Mouse (Mus musculus): Measurements from ENCODE around the gene Fgf23. TPM values are rescaled to one million over a fixed set of nuclear protein-coding genes. Genes with fewer than 3 reads are reported as not detected.

Fgf23 gene
- polyA plus RNA-seq (2016; fragmentation: Nextera tagmentation; extraction: Ambion mirVana): not detected in 2 replicates

GRCm38 (mm10) chr6:127072817-127073216 lies at the start of gene Fgf23:
TSS of gene Fgf23 (plus strand) at chr6:127072902.
- Histone ChIP-seq H3K27me3 (peaks cover 2% of the 10 kb centered on the region), H3K27ac (no peak within 1 kb of the TSS), H3K36me3 (no peaks in the 10 kb centered on the region), H3K4me3 (no peak within 1 kb of the TSS), H3K4me1 (peaks cover 5% of the 10 kb centered on the region; the same call in 1 of the 2 replicates), H3K9me3 (replicated peaks) (no peaks in the 10 kb centered on the region), H3K4me2 (replicated peaks) (no peak within 1 kb of the TSS), H3K9ac (no peak within 1 kb of the TSS)
- ATAC-seq (ENCODE audit: low FRiP score): no peak
- 16% methylated on average over 5 of the region's 5 CpGs for WGBS

- ATAC-seq (ENCODE audit: low FRiP score): no peak
- peaks cover 4% of the 10 kb centered on the region for H3K4me1 ChIP-seq
- no peaks in the 10 kb centered on the region for H3K36me3 ChIP-seq
- WGBS: 68% methylated on average over 7 of the region's 7 CpGs
- no peak overlapping the region for H3K4me2 ChIP-seq (replicated peaks)
- H3K27me3 ChIP-seq: peaks cover 7% of the 10 kb centered on the region; the same call in 1 of the 2 replicates
- no peaks in the 10 kb centered on the region for H3K9me3 ChIP-seq (replicated peaks)
- H3K4me3 ChIP-seq: no peak overlapping the region
- no peak overlapping the region for H3K9ac ChIP-seq
- H3K27ac ChIP-seq: no peak overlapping the region
These were observed 47.9 kb upstream of the Fgf23 start for GRCm38 (mm10) chr6:127024836-127025235.

GRCm38 (mm10) chr6:127034760-127035159 lies 37.9 kb upstream of the Fgf23 start:
- Histone ChIP-seq H3K27ac (no peak overlapping the region), H3K27me3 (no peaks in the 10 kb centered on the region), H3K4me3 (peak overlapping the region; percentile 7; the same call in 1 of the 2 replicates), H3K4me2 (replicated peaks) (peak overlapping the region; percentile 30; the same call in 1 of the 2 replicates), H3K9ac (no peak overlapping the region), H3K9me3 (replicated peaks) (no peaks in the 10 kb centered on the region), H3K36me3 (no peaks in the 10 kb centered on the region), H3K4me1 (no peaks in the 10 kb centered on the region)
- ATAC-seq (ENCODE audit: low FRiP score): no peak
- 43% methylated on average over 10 of the region's 10 CpGs for WGBS

- ATAC-seq (ENCODE audit: low FRiP score): no peak
- H3K4me2 ChIP-seq (replicated peaks): no peak overlapping the region
- no peaks in the 10 kb centered on the region for H3K9me3 ChIP-seq (replicated peaks)
These were observed 27.8 kb upstream of the Fgf23 start for GRCm38 (mm10) chr6:127044909-127045308.

GRCm38 (mm10) chr6:127050847-127051246 lies 21.9 kb upstream of the Fgf23 start:
- Histone ChIP-seq H3K4me3 (no peak overlapping the region), H3K4me1 (no peaks in the 10 kb centered on the region), H3K27me3 (no peaks in the 10 kb centered on the region), H3K9me3 (replicated peaks) (no peaks in the 10 kb centered on the region), H3K9ac (no peak overlapping the region), H3K27ac (no peak overlapping the region), H3K36me3 (no peaks in the 10 kb centered on the region), H3K4me2 (replicated peaks) (no peak overlapping the region)
- 64% methylated on average over 4 of the region's 4 CpGs for WGBS
- ATAC-seq (ENCODE audit: low FRiP score): no peak

More at GRCm38 (mm10) chr6:127044909-127045308, 27.8 kb upstream of the Fgf23 start:
- H3K27ac ChIP-seq: no peak overlapping the region
- H3K4me1 ChIP-seq: no peaks in the 10 kb centered on the region
- no peaks in the 10 kb centered on the region for H3K27me3 ChIP-seq
- no peak overlapping the region for H3K4me3 ChIP-seq
- no peak overlapping the region for H3K9ac ChIP-seq
- no peaks in the 10 kb centered on the region for H3K36me3 ChIP-seq
- WGBS: 59% methylated on average over 6 of the region's 6 CpGs

GRCm38 (mm10) chr6:127056990-127057588 lies 15.6 kb upstream of the Fgf23 start:
- 85% methylated on average over 12 of the region's 12 CpGs for WGBS
- no peak overlapping the region for H3K4me3 ChIP-seq

GRCm38 (mm10) chr6:127059975-127060374 lies 12.7 kb upstream of the Fgf23 start:
- Histone ChIP-seq H3K9me3 (replicated peaks) (no peaks in the 10 kb centered on the region), H3K4me3 (no peak overlapping the region), H3K27me3 (0 out of 2 replicates have a peak, but pooled peaks cover 3% of the 10 kb centered on the region), H3K4me1 (peaks cover 5% of the 10 kb centered on the region; the same call in 1 of the 2 replicates), H3K36me3 (no peaks in the 10 kb centered on the region), H3K4me2 (replicated peaks) (no peak overlapping the region), H3K9ac (no peak overlapping the region), H3K27ac (no peak overlapping the region)
- ATAC-seq (ENCODE audit: low FRiP score): no peak
- WGBS: 82% methylated on average over 4 of the region's 4 CpGs

More at GRCm38 (mm10) chr6:127056990-127057588, 15.6 kb upstream of the Fgf23 start:
- Histone ChIP-seq H3K4me2 (replicated peaks) (no peak overlapping the region), H3K27me3 (no peaks in the 10 kb centered on the region), H3K27ac (no peak overlapping the region), H3K36me3 (no peaks in the 10 kb centered on the region), H3K9me3 (replicated peaks) (no peaks in the 10 kb centered on the region), H3K9ac (no peak overlapping the region), H3K4me1 (no peaks in the 10 kb centered on the region)
- ATAC-seq (ENCODE audit: low FRiP score): no peak

- ATAC-seq (ENCODE audit: low FRiP score): no peak
- 85% methylated on average over 3 of the region's 3 CpGs for WGBS
- no peak overlapping the region for H3K27ac ChIP-seq
- no peak overlapping the region for H3K9ac ChIP-seq
- H3K9me3 ChIP-seq (replicated peaks): no peaks in the 10 kb centered on the region
- no peak overlapping the region for H3K4me3 ChIP-seq
- H3K4me1 ChIP-seq: peaks cover 12% of the 10 kb centered on the region; the same call in 1 of the 2 replicates
- H3K27me3 ChIP-seq: peaks cover 13% of the 10 kb centered on the region
- H3K4me2 ChIP-seq (replicated peaks): no peak overlapping the region
- H3K36me3 ChIP-seq: no peaks in the 10 kb centered on the region
These were observed 8.8 kb upstream of the Fgf23 start for GRCm38 (mm10) chr6:127063915-127064314.

GRCm38 (mm10) chr6:127064815-127065214 lies 7.9 kb upstream of the Fgf23 start:
- Histone ChIP-seq H3K9ac (no peak overlapping the region), H3K4me2 (replicated peaks) (peak overlapping the region; percentile 40), H3K27me3 (peaks cover 13% of the 10 kb centered on the region), H3K4me3 (no peak overlapping the region), H3K9me3 (replicated peaks) (no peaks in the 10 kb centered on the region), H3K4me1 (peaks cover 12% of the 10 kb centered on the region; the same call in 1 of the 2 replicates), H3K27ac (no peak overlapping the region), H3K36me3 (no peaks in the 10 kb centered on the region)
- 7% methylated on average over 14 of the region's 14 CpGs for WGBS
- ATAC-seq (ENCODE audit: low FRiP score): no peak

- peak overlapping the region; percentile 68 for H3K27ac ChIP-seq
- H3K27me3 ChIP-seq: peaks cover 21% of the 10 kb centered on the region
- peak overlapping the region; percentile 78 for H3K9ac ChIP-seq
- H3K36me3 ChIP-seq: no peaks in the 10 kb centered on the region
- H3K9me3 ChIP-seq (replicated peaks): 0 out of 2 replicates have a peak, but pooled peaks cover 4% of the 10 kb centered on the region
- peak overlapping the region; percentile 97 for H3K4me2 ChIP-seq (replicated peaks)
- 1% methylated on average over 58 of the region's 59 CpGs for WGBS
- peaks cover 7% of the 10 kb centered on the region; the same call in 1 of the 2 replicates for H3K4me1 ChIP-seq
- H3K4me3 ChIP-seq: peak overlapping the region; percentile 61
- peak; percentile 92 for ATAC-seq (ENCODE audit: low FRiP score)
These were observed 7.4 kb downstream of the Fgf23 start for GRCm38 (mm10) chr6:127079867-127080731.

GRCm38 (mm10) chr6:127081820-127082219 lies 9.1 kb downstream of the Fgf23 start:
- 67% methylated on average over 6 of the region's 6 CpGs for WGBS
- no peak overlapping the region for H3K27ac ChIP-seq
- peaks cover 7% of the 10 kb centered on the region; the same call in 1 of the 2 replicates for H3K4me1 ChIP-seq
- 0 out of 2 replicates have a peak, but pooled peaks cover 4% of the 10 kb centered on the region for H3K9me3 ChIP-seq (replicated peaks)
- H3K9ac ChIP-seq: no peak overlapping the region
- no peak overlapping the region for H3K4me2 ChIP-seq (replicated peaks)
- ATAC-seq (ENCODE audit: low FRiP score): no peak
- no peaks in the 10 kb centered on the region for H3K36me3 ChIP-seq
- peaks cover 21% of the 10 kb centered on the region for H3K27me3 ChIP-seq
- H3K4me3 ChIP-seq: no peak overlapping the region

- Histone ChIP-seq H3K4me3 (no peak overlapping the region), H3K27ac (no peak overlapping the region), H3K36me3 (peaks cover 40% of the 10 kb centered on the region), H3K27me3 (peaks cover 2% of the 10 kb centered on the region; the same call in 1 of the 2 replicates), H3K4me2 (replicated peaks) (no peak overlapping the region), H3K9me3 (replicated peaks) (0 out of 2 replicates have a peak, but pooled peaks cover 4% of the 10 kb centered on the region), H3K9ac (no peak overlapping the region), H3K4me1 (no peaks in the 10 kb centered on the region)
- 77% methylated on average over 4 of the region's 4 CpGs for WGBS
- no peak for ATAC-seq (ENCODE audit: low FRiP score)
These were observed 14.0 kb downstream of the Fgf23 start for GRCm38 (mm10) chr6:127086739-127087138.
